Mouse (Mus musculus): ENCODE measurements around the gene Wdr45. TPM values are rescaled to one million over a fixed set of nuclear protein-coding genes. Genes with fewer than 3 reads are reported as not detected.
"Not testable (repeated sequence)": the region's sequence is repeated elsewhere in the genome, so short reads cannot be mapped to it uniquely, and the experiment has no call there.

Wdr45 gene
- polyA plus RNA-seq, 1 experiment from 2014 or later: 30.9 TPM

GRCm38 (mm10) chrX:7744940-7745339 lies 30.8 kb downstream of the Wdr45 start:
- no peaks in the 10 kb centered on the region for H3K36me3 ChIP-seq
- peaks cover 7% of the 10 kb centered on the region for H3K4me1 ChIP-seq (replicated peaks)
- no peaks in the 10 kb centered on the region for H3K9me3 ChIP-seq
- ATAC-seq (ENCODE audit: low FRiP score, low read depth): no peak
- no peak overlapping the region for H3K4me2 ChIP-seq
- 31% methylated on average over 1 of the region's 1 CpGs for WGBS
- no peak overlapping the region for H3K4me3 ChIP-seq
- H3K27me3 ChIP-seq: no peaks in the 10 kb centered on the region
- no peak overlapping the region for H3K9ac ChIP-seq
- H3K27ac ChIP-seq (replicated peaks): no peak overlapping the region

GRCm38 (mm10) chrX:7745429-7745828 lies 31.3 kb downstream of the Wdr45 start:
- 90% methylated on average over 8 of the region's 8 CpGs for WGBS
- H3K4me2 ChIP-seq: no peak overlapping the region
- peaks cover 7% of the 10 kb centered on the region for H3K4me1 ChIP-seq (replicated peaks)
- H3K4me3 ChIP-seq: no peak overlapping the region
- no peak overlapping the region for H3K27ac ChIP-seq (replicated peaks)
- no peaks in the 10 kb centered on the region for H3K36me3 ChIP-seq
- H3K9me3 ChIP-seq: no peaks in the 10 kb centered on the region
- ATAC-seq (ENCODE audit: low FRiP score, low read depth): no peak
- no peaks in the 10 kb centered on the region for H3K27me3 ChIP-seq
- H3K9ac ChIP-seq: no peak overlapping the region

GRCm38 (mm10) chrX:7750432-7751116 lies 36.4 kb downstream of the Wdr45 start, which contains the start of gene Ccdc120:
Ccdc120 (minus strand) TSS chrX:7750905.
- peak; percentile 90 for ATAC-seq (ENCODE audit: low FRiP score, low read depth)
- peak within 1 kb of the TSS; percentile 81 for H3K9ac ChIP-seq
- WGBS: 10% methylated on average over 36 of the region's 56 CpGs
- no peaks in the 10 kb centered on the region for H3K9me3 ChIP-seq
- H3K4me1 ChIP-seq (replicated peaks): peaks cover 7% of the 10 kb centered on the region
- H3K27me3 ChIP-seq: no peaks in the 10 kb centered on the region
- H3K27ac ChIP-seq (replicated peaks): peak within 1 kb of the TSS; percentile 79
- H3K4me3 ChIP-seq: peak within 1 kb of the TSS; percentile 67
- H3K4me2 ChIP-seq: peak within 1 kb of the TSS; percentile 57
- no peaks in the 10 kb centered on the region for H3K36me3 ChIP-seq

- ATAC-seq (ENCODE audit: low FRiP score, low read depth); H3K27ac ChIP-seq (replicated peaks); H3K27me3 ChIP-seq; H3K9me3 ChIP-seq; H3K9ac ChIP-seq; H3K4me1 ChIP-seq (replicated peaks); H3K4me2 ChIP-seq; H3K4me3 ChIP-seq; H3K36me3 ChIP-seq: not testable (repeated sequence)
- WGBS: 31% methylated on average over 3 of the region's 3 CpGs
These were observed 39.5 kb downstream of the Wdr45 start for GRCm38 (mm10) chrX:7753627-7754026.

DNA sequence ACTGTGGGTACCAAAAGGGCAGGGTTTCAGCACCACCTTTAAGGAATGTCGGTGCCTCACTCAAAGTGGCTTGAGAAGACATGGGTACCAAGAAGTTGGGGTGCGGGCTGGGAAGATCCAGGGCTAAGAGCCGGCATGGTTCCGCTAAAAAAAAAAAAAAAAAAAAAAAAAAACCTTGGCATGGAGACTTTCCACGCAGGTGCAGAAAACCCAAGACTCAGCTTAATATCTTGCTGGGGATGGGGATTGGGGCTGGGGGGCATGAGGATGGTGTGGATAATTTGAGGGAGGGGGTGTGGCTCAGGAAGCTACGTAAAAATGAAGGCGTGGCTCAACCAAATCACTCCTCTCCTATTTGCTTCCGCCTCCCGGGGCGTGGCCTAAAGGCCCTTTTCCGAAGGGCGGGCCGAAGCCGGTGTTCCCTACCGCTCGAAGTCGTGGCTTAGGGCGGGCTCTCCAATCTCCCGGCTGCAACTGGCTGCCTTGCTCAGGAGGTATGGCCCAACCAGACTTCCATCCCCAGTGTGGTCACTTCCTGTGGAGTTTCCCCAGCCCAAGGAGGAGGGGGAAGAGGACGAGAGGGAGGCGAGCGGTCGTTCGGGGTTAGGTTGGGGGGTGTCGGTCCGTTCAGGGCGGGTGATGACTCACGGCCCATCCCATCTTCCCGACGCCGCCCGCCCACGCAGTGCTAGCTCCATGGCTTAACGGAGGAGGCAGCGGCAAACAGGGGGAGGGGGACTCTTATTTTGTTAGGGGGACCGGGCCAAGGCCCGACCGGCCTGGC lies 48.2 kb downstream of the Wdr45 start, which contains the start of gene Tfe3:
Gene Tfe3 (plus strand): TSS at position 424 of the 784 bp plus-strand sequence.
- H3K36me3 ChIP-seq: peaks cover 10% of the 10 kb centered on the region
- H3K4me1 ChIP-seq (replicated peaks): peaks cover 28% of the 10 kb centered on the region
- no peaks in the 10 kb centered on the region for H3K27me3 ChIP-seq
- H3K4me3 ChIP-seq: peak within 1 kb of the TSS; percentile 69
- H3K9me3 ChIP-seq: no peaks in the 10 kb centered on the region
- peak within 1 kb of the TSS; percentile 67 for H3K4me2 ChIP-seq
- ATAC-seq (ENCODE audit: low FRiP score, low read depth): peak; percentile 96
- WGBS: 28% methylated on average over 34 of the region's 38 CpGs
- peak within 1 kb of the TSS; percentile 62 for H3K9ac ChIP-seq
- H3K27ac ChIP-seq (replicated peaks): peak within 1 kb of the TSS; percentile 66

DNA sequence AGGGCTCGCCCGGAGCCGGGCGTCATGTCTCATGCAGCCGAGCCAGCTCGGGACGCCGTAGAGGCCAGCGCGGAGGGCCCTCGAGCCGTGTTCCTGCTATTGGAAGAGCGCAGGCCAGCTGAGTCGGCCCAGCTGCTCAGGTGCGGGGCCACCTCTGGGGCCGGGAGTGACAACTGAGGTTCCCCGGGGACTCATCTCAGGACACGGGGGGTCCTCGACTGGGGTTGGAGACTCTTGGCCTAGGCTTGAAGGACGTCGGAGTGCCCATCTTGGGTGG lies 48.7 kb downstream of the Wdr45 start:
- no peak; the same call in 1 of the 2 replicates for ATAC-seq (ENCODE audit: low FRiP score, low read depth)
- WGBS: 24% methylated on average over 20 of the region's 21 CpGs

GRCm38 (mm10) chrX:7763631-7764393 lies 49.7 kb downstream of the Wdr45 start:
- peak; percentile 27; the same call in 1 of the 2 replicates for ATAC-seq (ENCODE audit: low FRiP score, low read depth)
- peak overlapping the region; percentile 69 for H3K4me3 ChIP-seq
- 15% methylated on average over 22 of the region's 22 CpGs for WGBS
- H3K27me3 ChIP-seq: no peaks in the 10 kb centered on the region
- H3K9ac ChIP-seq: peak overlapping the region; percentile 62
- no peaks in the 10 kb centered on the region for H3K9me3 ChIP-seq
- H3K4me2 ChIP-seq: peak overlapping the region; percentile 67
- peaks cover 22% of the 10 kb centered on the region for H3K36me3 ChIP-seq
- H3K4me1 ChIP-seq (replicated peaks): peaks cover 28% of the 10 kb centered on the region
- peak overlapping the region; percentile 30; the same call in 1 of the 2 replicates for H3K27ac ChIP-seq (replicated peaks)

More for the DNA sequence above, 48.7 kb downstream of the Wdr45 start:
- Histone ChIP-seq H3K9ac (peak overlapping the region; percentile 62), H3K27ac (replicated peaks) (peak overlapping the region; percentile 66), H3K27me3 (no peaks in the 10 kb centered on the region), H3K4me2 (peak overlapping the region; percentile 67), H3K9me3 (no peaks in the 10 kb centered on the region), H3K4me1 (replicated peaks) (peaks cover 28% of the 10 kb centered on the region), H3K4me3 (peak overlapping the region; percentile 69), H3K36me3 (peaks cover 14% of the 10 kb centered on the region)

GRCm38 (mm10) chrX:7764657-7765280 lies 50.6 kb downstream of the Wdr45 start:
- Histone ChIP-seq H3K36me3 (peaks cover 22% of the 10 kb centered on the region), H3K4me2 (peak overlapping the region; percentile 67), H3K4me3 (peak overlapping the region; percentile 69), H3K27ac (replicated peaks) (no peak overlapping the region), H3K27me3 (no peaks in the 10 kb centered on the region), H3K9ac (0 out of 2 replicates have a peak overlapping the region, but pooled peaks have one; percentile 33), H3K9me3 (no peaks in the 10 kb centered on the region), H3K4me1 (replicated peaks) (peaks cover 28% of the 10 kb centered on the region)
- WGBS: 17% methylated on average over 9 of the region's 9 CpGs
- ATAC-seq (ENCODE audit: low FRiP score, low read depth): no peak

DNA sequence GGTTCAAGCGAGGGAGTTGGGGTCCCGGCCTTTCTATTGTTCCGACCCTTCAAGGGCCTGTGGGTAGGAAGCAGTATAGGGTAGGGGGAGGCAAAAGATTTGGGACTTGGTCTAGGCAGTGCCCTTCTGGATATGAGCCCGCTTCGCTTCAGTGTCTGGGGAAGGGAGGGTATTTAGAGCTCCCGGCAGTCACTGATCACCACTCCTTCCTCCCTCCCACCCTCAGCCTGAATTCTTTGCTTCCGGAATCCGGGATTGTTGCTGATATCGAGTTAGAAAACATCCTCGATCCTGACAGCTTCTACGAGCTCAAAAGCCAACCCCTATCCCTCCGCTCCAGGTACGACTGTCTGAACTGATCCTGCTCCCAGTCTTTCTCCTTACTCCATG lies 51.1 kb downstream of the Wdr45 start:
- ATAC-seq (ENCODE audit: low FRiP score, low read depth): no peak
- no peaks in the 10 kb centered on the region for H3K27me3 ChIP-seq
- 31% methylated on average over 13 of the region's 13 CpGs for WGBS
- peak overlapping the region; percentile 69 for H3K4me3 ChIP-seq
- peaks cover 28% of the 10 kb centered on the region for H3K4me1 ChIP-seq (replicated peaks)
- H3K9ac ChIP-seq: peak overlapping the region; percentile 33
- peak overlapping the region; percentile 67 for H3K4me2 ChIP-seq
- H3K36me3 ChIP-seq: peaks cover 22% of the 10 kb centered on the region
- no peak overlapping the region for H3K27ac ChIP-seq (replicated peaks)
- no peaks in the 10 kb centered on the region for H3K9me3 ChIP-seq

DNA sequence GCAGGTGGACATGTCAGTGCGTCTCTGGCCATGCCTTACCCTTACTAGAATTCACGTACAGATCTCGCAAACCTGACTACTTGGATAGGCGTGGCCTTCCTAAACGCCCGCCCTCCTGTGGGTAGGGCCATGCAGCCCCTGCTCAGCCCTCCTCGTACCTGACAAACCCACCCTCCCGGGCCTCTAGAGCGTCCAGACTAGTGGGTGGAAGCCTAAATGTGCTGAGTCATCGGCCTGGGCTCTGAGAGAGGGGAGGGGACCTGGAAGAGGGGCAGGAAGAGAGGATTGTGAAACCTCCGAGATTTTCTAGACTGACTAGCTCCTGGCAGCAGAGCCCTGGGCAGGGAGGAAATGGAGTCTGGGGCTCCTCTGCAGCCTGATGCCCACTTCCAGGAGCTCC lies 51.6 kb downstream of the Wdr45 start:
- H3K36me3 ChIP-seq: peaks cover 22% of the 10 kb centered on the region
- H3K4me1 ChIP-seq (replicated peaks): peaks cover 28% of the 10 kb centered on the region
- 20% methylated on average over 11 of the region's 11 CpGs for WGBS
- no peak overlapping the region for H3K27ac ChIP-seq (replicated peaks)
- peak; percentile 17; the same call in 1 of the 2 replicates for ATAC-seq (ENCODE audit: low FRiP score, low read depth)
- H3K4me2 ChIP-seq: peak overlapping the region; percentile 67
- no peaks in the 10 kb centered on the region for H3K9me3 ChIP-seq
- H3K4me3 ChIP-seq: peak overlapping the region; percentile 69
- peak overlapping the region; percentile 33 for H3K9ac ChIP-seq
- H3K27me3 ChIP-seq: no peaks in the 10 kb centered on the region

GRCm38 (mm10) chrX:7769302-7770017 lies 55.3 kb downstream of the Wdr45 start:
- peaks cover 22% of the 10 kb centered on the region for H3K36me3 ChIP-seq
- 88% methylated on average over 7 of the region's 7 CpGs for WGBS

More at GRCm38 (mm10) chrX:7769302-7770017, 55.3 kb downstream of the Wdr45 start:
- no peak overlapping the region for H3K9ac ChIP-seq
- no peak for ATAC-seq (ENCODE audit: low FRiP score, low read depth)
- no peak overlapping the region for H3K4me3 ChIP-seq
- peaks cover 18% of the 10 kb centered on the region for H3K4me1 ChIP-seq (replicated peaks)
- no peaks in the 10 kb centered on the region for H3K9me3 ChIP-seq
- no peaks in the 10 kb centered on the region for H3K27me3 ChIP-seq
- H3K4me2 ChIP-seq: no peak overlapping the region
- H3K27ac ChIP-seq (replicated peaks): no peak overlapping the region
